Mouse (Mus musculus): ENCODE measurements at regions not wholly inside any gene's neighbourhood (a gene's known extent, or its start where the extent isn't known, plus 50 kb on each side); places are given as distances from the start of the nearest gene placed in this dataset.

GRCm38 (mm10) chr3:106879994-106880393, 53.9 kb upstream of the Olfr266 start:
- in situ Hi-C loops (cut with MboI, MseI) = loop anchor here (5.0 kb wide), 2 partner anchors 93 to 103 kb away; no protein-coding TSS in a partner anchor

- in situ Hi-C loops (cut with MboI, MseI) = loop anchor here (5.0 to 10.0 kb wide), 2 partner anchors 94 to 282 kb away; partner anchors contain the start of gene Kcna10 (in 1 of the 2)
These were observed 77.1 kb upstream of the Olfr266 start for GRCm38 (mm10) chr3:106903198-106903597.

GRCm38 (mm10) chr3:106906668-106907067, 80.6 kb upstream of the Olfr266 start:
- in situ Hi-C loops (cut with MboI, MseI) = loop anchor here in 1 of 2 experiments (10.0 kb wide), 1 partner anchor 278 kb away; the partner anchor contains the start of gene Kcna10

- in situ Hi-C loops (cut with MboI, MseI) = loop anchor here (5.0 to 10.0 kb wide), 4 partner anchors 156 to 256 kb away; no protein-coding TSS in a partner anchor
These were observed 99.9 kb upstream of the Kcna3 start for GRCm38 (mm10) chr3:106936067-106936466.

- in situ Hi-C loops (cut with MboI, MseI) = no loop called here
These were observed 95.9 kb upstream of the Kcna3 start for GRCm38 (mm10) chr3:106940095-106940494.

- in situ Hi-C loops (cut with MboI, MseI) = no loop called here
These were observed 80.2 kb upstream of the Kcna3 start for GRCm38 (mm10) chr3:106955555-106956446.

GRCm38 (mm10) chr3:106957162-106957895, 78.6 kb upstream of the Kcna3 start:
- in situ Hi-C loops (cut with MboI, MseI) = no loop called here

GRCm38 (mm10) chr3:106958194-106958593, 77.8 kb upstream of the Kcna3 start:
- in situ Hi-C loops (cut with MboI, MseI) = no loop called here

- in situ Hi-C loops (cut with MboI, MseI) = no loop called here
These were observed 75.4 kb upstream of the Kcna3 start for GRCm38 (mm10) chr3:106960596-106960995.

GRCm38 (mm10) chr3:106962466-106962865, 73.5 kb upstream of the Kcna3 start:
- in situ Hi-C loops (cut with MboI, MseI) = no loop called here

- in situ Hi-C loops (cut with MboI, MseI) = no loop called here
These were observed 69.8 kb upstream of the Kcna3 start for GRCm38 (mm10) chr3:106966198-106966597.

- in situ Hi-C loops (cut with MboI, MseI) = no loop called here
These were observed 68.5 kb upstream of the Kcna3 start for GRCm38 (mm10) chr3:106967479-106967878.

- in situ Hi-C loops (cut with MboI, MseI) = no loop called here
These were observed 61.7 kb upstream of the Kcna3 start for GRCm38 (mm10) chr3:106974114-106974789.

GRCm38 (mm10) chr3:106978728-106979127, 57.2 kb upstream of the Kcna3 start:
- in situ Hi-C loops (cut with MboI, MseI) = no loop called here

GRCm38 (mm10) chr3:106980914-106981313, 55.1 kb upstream of the Kcna3 start:
- in situ Hi-C loops (cut with MboI, MseI) = no loop called here

- in situ Hi-C loops (cut with MboI, MseI) = no loop called here
These were observed 54.6 kb upstream of the Kcna3 start for GRCm38 (mm10) chr3:106981323-106981722.

GRCm38 (mm10) chr3:106984231-106984630, 51.7 kb upstream of the Kcna3 start:
- in situ Hi-C loops (cut with MboI, MseI) = no loop called here

All from T-helper 17 cell (primary cell).